Mouse (Mus musculus): Measurements from ENCODE around the gene Bex1.
A peak's percentile ranks its signal among the peaks of the same experiment; 100 is the strongest.

The Bex1 gene

GRCm38 (mm10) chrX:136171189-136172117 is 43.9 kb downstream of the Bex1 start:
- peak; percentile 44 for DNase-seq

GRCm38 (mm10) chrX:136170625-136171024 is 44.7 kb downstream of the Bex1 start:
- DNase-seq, result no peak

All from right cerebral cortex, postnatal 14 days (tissue).